Mouse (Mus musculus) lung, embryonic 14.5 days (tissue): ENCODE measurements around the gene Mapk8ip1. TPM values are rescaled to one million over a fixed set of nuclear protein-coding genes. Genes with fewer than 3 reads are reported as not detected.
A peak's percentile ranks its signal among the peaks of the same experiment; 100 is the strongest.

Experiments used
- ATAC-seq: fragments of 200-750 bp; cut with Nextera tagmentation; 2 replicates; pipeline ENCODE4 v1.8.0; 2017; ENCODE audit warnings: mild to moderate bottlenecking, moderate TSS enrichment, moderate library complexity; ENCODE audit not compliant: insufficient read depth
- DNase-seq: peaks from one replicate; pipeline ENCODE4 v3.0.0-alpha.2; 2015
- H3K27ac ChIP-seq: fragments of 300-500 bp; sonication (generic); 2 replicates; pipeline ENCODE4 v1.5.1; 2014; ENCODE audit warnings: low read depth, mild to moderate bottlenecking, moderate library complexity
- H3K27me3 ChIP-seq: fragments of 300-500 bp; sonication (generic); 2 replicates; pipeline ENCODE4 v1.6.1; 2014; ENCODE audit warnings: low read length, control low read depth; ENCODE audit not compliant: insufficient read depth
- H3K36me3 ChIP-seq: fragments of 300-500 bp; sonication (generic); 2 replicates; pipeline ENCODE4 v1.6.1; 2014; ENCODE audit warnings: control low read depth; ENCODE audit not compliant: insufficient read depth
- H3K4me1 ChIP-seq: fragments of 300-500 bp; sonication (generic); 2 replicates; pipeline ENCODE4 v1.6.1; 2014; ENCODE audit warnings: antibody characterized with exemption, control low read depth; ENCODE audit not compliant: insufficient read depth
- H3K4me2 ChIP-seq: fragments of 300-500 bp; sonication (generic); 2 replicates; pipeline ENCODE4 v1.6.1; 2014; ENCODE audit warnings: mild to moderate bottlenecking
- H3K4me3 ChIP-seq: fragments of 300-500 bp; sonication (generic); 2 replicates; pipeline ENCODE4 v1.5.1; 2014; ENCODE audit warnings: low read depth, low read length
- H3K9ac ChIP-seq: fragments of 300-500 bp; sonication (generic); 2 replicates; pipeline ENCODE4 v1.6.1; 2014
- H3K9me3 ChIP-seq: fragments of 300-500 bp; sonication (generic); 2 replicates; pipeline ENCODE4 v1.6.1; 2016; ENCODE audit warnings: low read depth, low read length, control low read depth
- CTCF ChIP-seq: IDR thresholded peaks from 2 replicates; pipeline ENCODE4 v1.5.1; 2016; ENCODE audit warnings: antibody characterized with exemption, low read depth
- WGBS: fragments of 180-500 bp; shearing (Covaris S2); extraction: QIAGEN DNeasy Blood & Tissue Kit; methylation state at CpG from one replicate; pipeline ENCODE4 v1.1.7; 2014; 5-methylcytosine and 5-hydroxymethylcytosine counted together
- polyA plus RNA-seq: library from polyadenylated mRNA; unstranded; fragments of >200 nt; fragmentation: Nextera tagmentation; extraction: Ambion mirVana; gene quantifications from 2 replicates; pipeline ENCODE4 v1.2.1, GENCODE M21; 2014

The Mapk8ip1 gene
- polyA plus RNA-seq, 1 experiment from 2014 or later, result 6.2 TPM

DNA sequence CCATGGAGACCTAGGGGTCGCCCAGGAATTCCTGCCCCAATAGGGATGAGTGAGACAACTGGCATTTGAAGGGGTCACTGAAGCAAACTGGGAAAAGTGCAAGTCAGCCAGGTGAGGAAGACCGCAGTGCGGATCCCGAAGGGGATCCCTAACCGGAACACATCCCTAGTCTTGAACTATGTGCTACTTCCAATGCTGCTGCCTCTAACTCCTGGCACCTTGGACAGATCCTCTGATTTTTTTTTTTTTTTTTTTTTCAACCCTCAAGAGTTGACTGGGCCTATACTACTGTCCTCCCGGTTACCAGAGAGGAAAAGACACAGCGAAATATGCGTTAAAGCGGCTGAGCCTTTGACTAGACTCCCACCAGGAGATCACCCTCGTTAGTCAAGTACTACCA lies 11.4 kb downstream of the Mapk8ip1 start:
- ATAC-seq, result peak; percentile 23
- WGBS, result 4% methylated on average over 10 of the region's 10 CpGs
- peak overlapping the region; percentile 66 for H3K4me3 ChIP-seq

DNA sequence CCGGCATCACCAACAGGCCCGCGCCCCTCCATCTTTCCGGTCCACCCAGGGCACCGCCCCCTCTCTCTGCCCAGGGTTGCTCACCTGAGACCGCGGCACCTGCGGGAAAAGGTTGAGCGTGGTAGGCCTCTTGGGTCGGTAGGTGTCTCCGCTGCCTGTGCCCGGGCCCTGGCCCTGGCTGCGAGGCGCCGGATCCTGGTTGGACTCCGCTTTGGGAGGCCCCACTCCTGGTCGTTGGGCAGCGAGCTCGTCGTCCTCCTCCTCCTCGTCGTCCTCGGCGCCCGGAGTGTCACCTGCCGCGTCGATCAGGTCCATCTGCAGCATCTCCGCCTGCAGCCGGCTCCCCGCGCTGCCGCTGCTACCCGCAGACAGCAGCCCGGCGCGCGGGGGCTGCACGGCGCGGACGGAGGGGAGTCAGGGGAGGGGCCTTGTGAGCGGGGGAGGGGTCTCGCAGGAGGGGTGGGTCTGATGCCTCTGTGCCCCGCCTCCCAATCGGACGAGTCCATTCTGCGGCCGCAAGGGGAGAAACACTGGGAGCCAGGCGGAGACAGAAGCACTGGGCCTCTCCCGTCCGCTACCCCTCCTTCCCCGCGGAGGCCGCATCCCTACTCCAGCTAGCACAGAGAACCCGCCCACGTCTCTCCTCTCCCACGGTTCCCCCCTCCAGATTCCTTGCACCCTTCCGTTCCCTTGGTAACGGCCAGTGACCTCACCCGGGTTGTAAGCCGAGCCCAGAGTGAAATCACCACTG lies 12.0 kb downstream of the Mapk8ip1 start:
- ATAC-seq (peak; percentile 91), DNase-seq (peak; percentile 95)
- TF ChIP-seq CTCF, result peak; percentile 20; the same call in 1 of the 2 replicates
- peak overlapping the region; percentile 78 for H3K27ac ChIP-seq
- peaks cover 24% of the 10 kb centered on the region; the same call in 1 of the 2 replicates for H3K4me1 ChIP-seq
- H3K36me3 ChIP-seq, result peaks cover 30% of the 10 kb centered on the region
- H3K9ac ChIP-seq, result peak overlapping the region; percentile 62
- H3K27me3 ChIP-seq, result no peaks in the 10 kb centered on the region
- peak overlapping the region; percentile 84 for H3K4me2 ChIP-seq
- H3K9me3 ChIP-seq, result no peaks in the 10 kb centered on the region
- peak overlapping the region; percentile 66 for H3K4me3 ChIP-seq
- whole genome bisulfite sequencing, result under 1% methylated on average over 60 of the region's 62 CpGs

More for the DNA sequence above, 11.4 kb downstream of the Mapk8ip1 start:
- Histone ChIP-seq H3K9me3 (no peaks in the 10 kb centered on the region), H3K36me3 (peaks cover 24% of the 10 kb centered on the region), H3K27ac (no peak overlapping the region; the same call in 1 of the 2 replicates), H3K27me3 (no peaks in the 10 kb centered on the region), H3K4me2 (peak overlapping the region; percentile 84), H3K4me1 (peaks cover 24% of the 10 kb centered on the region; the same call in 1 of the 2 replicates), H3K9ac (no peak overlapping the region)
- DNase-seq, result no peak
- no peak for TF ChIP-seq CTCF

DNA sequence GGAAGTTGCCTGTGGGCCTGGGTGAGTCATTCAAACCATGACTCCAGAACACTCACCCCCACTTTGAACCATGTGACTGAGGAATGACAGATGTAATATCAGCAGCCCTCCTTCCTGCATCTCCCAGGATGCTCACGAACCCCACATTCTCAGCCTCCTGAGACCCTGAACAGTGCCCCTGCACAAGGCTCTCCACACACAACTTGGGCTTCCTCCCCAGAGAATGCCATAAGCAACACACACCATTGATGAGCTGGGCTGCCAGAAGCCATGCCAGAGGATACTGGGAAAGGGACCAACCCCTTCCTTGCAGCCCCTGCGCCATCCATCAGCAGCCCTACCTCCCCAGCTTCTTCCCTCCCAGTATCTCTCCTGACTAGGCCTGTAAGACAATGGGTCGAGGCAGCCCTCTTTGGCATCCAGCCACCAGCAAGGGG lies 13.0 kb downstream of the Mapk8ip1 start:
- ATAC-seq, result no peak; the same call in 1 of the 2 replicates
- H3K9ac ChIP-seq, result peak overlapping the region; percentile 62; the same call in 1 of the 2 replicates

DNA sequence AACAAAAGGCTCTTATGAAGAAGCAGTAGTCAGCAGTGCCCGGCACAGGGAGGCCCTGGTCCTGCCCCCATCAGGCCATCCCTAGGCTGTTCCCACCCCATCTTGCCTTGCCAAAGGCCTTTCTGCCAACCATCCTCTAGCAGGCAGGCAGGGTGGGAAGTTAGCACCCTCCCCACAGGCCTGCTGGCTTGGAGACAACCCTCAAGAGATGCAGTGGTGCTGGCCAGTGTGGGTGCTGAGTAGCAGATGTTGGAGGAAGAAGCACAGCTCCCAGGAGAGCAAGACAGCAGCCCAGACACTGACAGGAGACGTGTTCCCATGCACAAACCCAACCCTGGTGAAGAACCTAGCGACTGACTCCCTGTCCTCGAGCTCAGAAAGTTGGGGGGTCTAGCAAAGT lies 13.4 kb downstream of the Mapk8ip1 start:
- Histone ChIP-seq H3K27ac (no peak overlapping the region), H3K4me2 (peak overlapping the region; percentile 84; the same call in 1 of the 2 replicates), H3K27me3 (no peaks in the 10 kb centered on the region), H3K9me3 (no peaks in the 10 kb centered on the region), H3K4me3 (no peak overlapping the region), H3K9ac (no peak overlapping the region), H3K4me1 (peaks cover 23% of the 10 kb centered on the region; the same call in 1 of the 2 replicates), H3K36me3 (peaks cover 42% of the 10 kb centered on the region)
- TF ChIP-seq CTCF, result no peak
- ATAC-seq (no peak), DNase-seq (no peak)
- WGBS, result 79% methylated on average over 4 of the region's 4 CpGs

More for the DNA sequence above, 13.0 kb downstream of the Mapk8ip1 start:
- Histone ChIP-seq H3K36me3 (peaks cover 39% of the 10 kb centered on the region), H3K4me1 (peaks cover 24% of the 10 kb centered on the region; the same call in 1 of the 2 replicates), H3K27me3 (no peaks in the 10 kb centered on the region), H3K9me3 (no peaks in the 10 kb centered on the region), H3K4me3 (peak overlapping the region; percentile 66), H3K4me2 (peak overlapping the region; percentile 84), H3K27ac (no peak overlapping the region)
- no peak for TF ChIP-seq CTCF
- DNase-seq, result peak; percentile 13
- 40% methylated on average over 3 of the region's 3 CpGs for WGBS

DNA sequence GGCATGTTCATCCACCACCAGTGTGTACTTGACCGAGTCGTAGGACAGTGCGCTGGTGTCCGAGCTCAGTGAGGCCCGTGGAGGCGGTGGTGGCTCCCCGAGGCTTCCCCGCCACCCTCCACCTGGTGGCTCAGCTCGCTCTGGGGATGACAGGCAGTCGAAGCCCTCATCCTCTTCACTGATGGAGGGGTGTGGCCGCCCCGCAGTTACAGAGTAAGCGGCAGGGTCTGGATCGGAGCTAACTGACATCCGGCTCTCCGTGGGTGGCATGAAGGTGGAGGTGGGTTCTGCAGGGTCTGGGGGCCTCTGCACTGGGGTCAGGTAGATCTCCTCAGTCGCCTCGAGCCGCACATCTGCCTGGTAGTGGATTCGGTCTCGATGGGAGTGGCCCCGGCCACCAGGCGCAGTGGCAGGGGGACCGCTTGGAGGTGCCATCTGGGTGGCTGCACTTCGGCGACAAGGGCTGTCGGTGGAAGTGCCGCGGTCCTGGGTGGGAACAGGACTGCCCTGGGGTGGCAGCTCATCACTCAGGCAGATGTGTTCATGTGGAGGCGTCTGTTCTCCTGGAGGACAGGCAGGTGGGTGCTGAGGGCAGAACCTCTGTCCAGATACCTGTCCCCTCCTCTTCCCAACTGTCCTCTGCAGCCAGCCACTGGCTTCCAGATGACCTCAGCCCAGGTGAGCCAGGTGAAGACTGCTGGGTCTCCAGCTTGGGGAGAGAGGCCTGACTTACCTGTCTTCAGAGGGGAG lies 14.1 kb downstream of the Mapk8ip1 start:
- WGBS, result 87% methylated on average over 30 of the region's 30 CpGs
- no peak for ATAC-seq

DNA sequence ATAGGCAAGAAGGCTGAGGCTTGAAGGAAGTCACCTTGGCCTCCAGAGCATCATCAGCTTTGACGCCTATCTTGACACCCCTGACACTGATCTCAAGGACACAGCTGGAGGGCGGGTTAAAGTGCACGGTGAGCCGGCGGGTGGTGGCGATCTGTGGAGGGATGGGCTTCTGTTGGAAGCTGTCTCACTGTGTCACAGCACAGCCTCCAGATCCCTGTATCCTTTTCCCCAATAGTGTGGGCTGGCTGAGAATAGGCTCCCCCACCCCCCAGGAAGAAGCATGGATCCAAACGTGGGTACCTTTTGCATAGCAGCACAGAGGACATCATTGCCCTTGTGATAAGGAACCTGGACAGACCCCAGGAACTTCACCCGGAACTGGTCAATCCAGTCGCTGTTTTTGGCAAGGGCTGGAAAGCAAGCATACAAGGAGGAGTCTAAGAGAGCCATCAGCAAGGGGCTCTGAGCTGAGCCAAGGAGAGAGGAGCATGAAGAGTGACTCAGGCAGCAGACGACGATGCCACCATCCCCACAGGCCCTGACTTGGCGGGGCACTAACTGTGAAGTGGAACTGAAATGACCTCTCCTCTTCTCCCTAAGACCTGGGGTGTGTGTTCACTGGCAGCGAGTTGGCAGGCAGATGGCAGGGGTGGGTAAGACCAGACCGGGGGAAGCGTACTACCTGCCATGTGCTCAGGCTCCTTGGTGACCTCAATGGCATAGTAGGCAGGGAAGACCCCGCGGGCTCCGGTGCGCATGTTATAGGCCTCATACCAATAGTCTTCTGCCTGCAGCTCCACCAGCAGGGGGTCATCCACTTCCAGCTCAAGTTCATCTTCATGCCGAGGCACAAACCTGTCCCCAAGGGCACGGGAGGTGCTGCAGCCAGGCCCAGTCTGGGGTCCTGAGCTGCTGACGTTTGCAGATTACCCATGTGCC lies 15.7 kb downstream of the Mapk8ip1 start:
- DNase-seq (no peak), ATAC-seq (no peak)
- H3K4me2 ChIP-seq, result no peak overlapping the region
- no peaks in the 10 kb centered on the region for H3K27me3 ChIP-seq
- H3K9me3 ChIP-seq, result no peaks in the 10 kb centered on the region
- H3K4me3 ChIP-seq, result no peak overlapping the region
- TF ChIP-seq CTCF, result 0 out of 2 replicates have a peak, but pooled peaks have one; percentile 2
- H3K4me1 ChIP-seq, result peaks cover 13% of the 10 kb centered on the region; the same call in 1 of the 2 replicates
- peaks cover 62% of the 10 kb centered on the region for H3K36me3 ChIP-seq
- 75% methylated on average over 22 of the region's 22 CpGs for WGBS
- no peak overlapping the region for H3K9ac ChIP-seq
- no peak overlapping the region for H3K27ac ChIP-seq

More for the DNA sequence above, 14.1 kb downstream of the Mapk8ip1 start:
- DNase-seq, result no peak
- TF ChIP-seq CTCF, result no peak
- no peak overlapping the region for H3K4me3 ChIP-seq
- H3K9ac ChIP-seq, result no peak overlapping the region
- no peak overlapping the region for H3K27ac ChIP-seq
- H3K9me3 ChIP-seq, result no peaks in the 10 kb centered on the region
- no peak overlapping the region for H3K4me2 ChIP-seq
- peaks cover 18% of the 10 kb centered on the region; the same call in 1 of the 2 replicates for H3K4me1 ChIP-seq
- H3K27me3 ChIP-seq, result no peaks in the 10 kb centered on the region
- H3K36me3 ChIP-seq, result peaks cover 47% of the 10 kb centered on the region
